In genomic region chr1:156677230-156677629, GRCm38 (mm10) we compare ENCODE assay signal across 27 mouse cellular contexts. TPM values are rescaled to one million over a fixed set of nuclear protein-coding genes. Genes with fewer than 3 reads are reported as not detected.
DNase-seq lines count a peak whose midpoint lies in the region; ATAC-seq and TF ChIP-seq lines count a peak whose summit lies in the region.
"Had no signal": no experiment of that assay in that cellular context is flagged by ENCODE, and none has a peak within 500 bp of the region (broad histone marks: within the 10 kb centered on the region; RNA-seq: fewer than 3 reads in every experiment).

No protein-coding gene starts in this region.

- H3K36me3 ChIP-seq in lung, postnatal 0 days (ENCODE audit: insufficient read depth, low read length), result peaks cover 4% of the 10 kb centered on the region; the same call in 1 of the 2 replicates
- peaks cover 28% of the 10 kb centered on the region for H3K36me3 ChIP-seq in hindbrain, embryonic 14.5 days (replicated peaks; ENCODE audit: control insufficient read depth, insufficient read depth)

- WGBS in lung, postnatal 0 days, result 85% methylated on average over 3 of the region's 3 CpGs
- 77% methylated on average over 3 of the region's 3 CpGs for WGBS in hindbrain, embryonic 14.5 days

- peaks cover 9% of the 10 kb centered on the region; the same call in 1 of the 2 replicates for H3K4me1 ChIP-seq in lung, postnatal 0 days (ENCODE audit: insufficient read depth, low read depth, low read length)
- H3K4me1 ChIP-seq in hindbrain, embryonic 14.5 days (replicated peaks; ENCODE audit: control insufficient read depth, insufficient read depth, low read length), result peaks cover 11% of the 10 kb centered on the region; the same call in 1 of the 2 replicates

- H3K4me2 ChIP-seq in lung, postnatal 0 days (replicated peaks; ENCODE audit: low read depth, low read length), result no peak overlapping the region
- no peak overlapping the region for H3K4me2 ChIP-seq in hindbrain, embryonic 14.5 days (replicated peaks)
- H3K4me2 ChIP-seq: embryonic facial prominence, embryonic 12.5 days; embryonic facial prominence, embryonic 15.5 days; forebrain, embryonic 12.5 days; heart, embryonic 11.5 days; heart, embryonic 15.5 days; hindbrain, embryonic 13.5 days had no signal

- no peak overlapping the region for H3K4me3 ChIP-seq in lung, postnatal 0 days (ENCODE audit: low read depth, low read length)
- H3K4me3 ChIP-seq in hindbrain, embryonic 14.5 days (replicated peaks; ENCODE audit: low read length), result no peak overlapping the region
- H3K4me3 ChIP-seq: embryonic facial prominence, embryonic 12.5 days; embryonic facial prominence, embryonic 15.5 days; erythroblast, embryonic 14.5 days; forebrain, embryonic 12.5 days; heart, embryonic 15.5 days; hindbrain, embryonic 10.5 days; hindbrain, embryonic 13.5 days had no signal

- TF ChIP-seq CTCF in lung, postnatal 0 days (IDR thresholded peaks at IDR 0.05), result no peak

- no peak overlapping the region for H3K9ac ChIP-seq in lung, postnatal 0 days (replicated peaks; ENCODE audit: low read depth)
- H3K9ac ChIP-seq in hindbrain, embryonic 14.5 days, result no peak overlapping the region
- H3K9ac ChIP-seq: embryonic facial prominence, embryonic 12.5 days; embryonic facial prominence, embryonic 15.5 days; forebrain, embryonic 12.5 days; heart, embryonic 15.5 days; hindbrain, embryonic 13.5 days had no signal

- no peak overlapping the region for H3K27ac ChIP-seq in lung, postnatal 0 days (ENCODE audit: low read length)
- no peak overlapping the region for H3K27ac ChIP-seq in hindbrain, embryonic 14.5 days
- H3K27ac ChIP-seq: embryonic facial prominence, embryonic 12.5 days; embryonic facial prominence, embryonic 15.5 days; forebrain, embryonic 12.5 days; heart, embryonic 15.5 days; hindbrain, embryonic 10.5 days; hindbrain, embryonic 13.5 days; hindbrain, postnatal 0 days had no signal

- no peak for ATAC-seq in lung, postnatal 0 days
- ATAC-seq in cerebellum, adult (ENCODE audit: insufficient number of reproducible peaks, low FRiP score, low TSS enrichment), result no peak
- no peak for ATAC-seq in hindbrain, embryonic 14.5 days (ENCODE audit: low FRiP score)
- ATAC-seq: activated CD4-positive, CD25-positive, alpha-beta regulatory T cell, adult 4 months; forebrain, embryonic 16.5 days; hindbrain, postnatal 0 days; inflammation-experienced regulatory T-cells, adult 6 months; intestine, embryonic 16.5 days had no signal

- TF ChIP-seq EP300 in lung, postnatal 0 days (IDR thresholded peaks at IDR 0.05), result no peak

- H3K27me3 ChIP-seq in lung, postnatal 0 days (replicated peaks; ENCODE audit: insufficient read depth, low read length), result no peaks in the 10 kb centered on the region
- H3K27me3 ChIP-seq in hindbrain, embryonic 14.5 days (ENCODE audit: control insufficient read depth, insufficient read depth, low read length), result peaks cover 11% of the 10 kb centered on the region; the same call in 1 of the 2 replicates
- H3K27me3 ChIP-seq: embryonic facial prominence, embryonic 15.5 days; heart, embryonic 15.5 days had no signal

- DNase-seq in lung, postnatal 0 days (ENCODE audit: low spot score), result peak; percentile 32
- DNase-seq in lung, postnatal 14 days, result no peak
- DNase-seq in 3T3-L1 (ENCODE audit: low read depth, low spot score), result peak; percentile 75
- DNase-seq in Muller cell, postnatal 12 days (ENCODE audit: inconsistent ontology term), result peak; percentile 83
- peak; percentile 40 for DNase-seq in ZHBTc4 (ENCODE audit: low read depth, low spot score)
- no peak for DNase-seq in adrenal gland, adult 2 months
- DNase-seq in hindbrain, embryonic 14.5 days (ENCODE audit: low spot score), result no peak
- DNase-seq: adrenal gland, postnatal 36 days; cerebellum, adult 11 months; gastrocnemius, postnatal 10 days; gastrocnemius, postnatal 36 days; heart, postnatal 36 days; kidney, adult 18-20 months had no signal

- H3K9me3 ChIP-seq in lung, postnatal 0 days (ENCODE audit: low read length), result no peaks in the 10 kb centered on the region
- no peaks in the 10 kb centered on the region for H3K9me3 ChIP-seq in hindbrain, embryonic 14.5 days (ENCODE audit: control insufficient read depth, low read length)
- H3K9me3 ChIP-seq: embryonic facial prominence, embryonic 12.5 days; embryonic facial prominence, embryonic 15.5 days; forebrain, embryonic 12.5 days; heart, embryonic 15.5 days; hindbrain, embryonic 10.5 days; hindbrain, embryonic 13.5 days had no signal

RNA-seq across cellular contexts. Expression of gene Tor3a, which starts 3.1 kb away (rescaled TPM):
- polyA plus RNA-seq in lung, postnatal 0 days (2015; fragmentation: Nextera tagmentation; extraction: Ambion mirVana), result 36.1 and 37.8 TPM in 2 replicates
- 10 to 100 TPM; 15.1 to 24.6 TPM for total RNA-seq in adrenal gland, adult 2 months (2021)
- 21.5 and 48.9 TPM in 2 replicates for polyA plus RNA-seq in adrenal gland, adult 2 months (2012; rRNA removed)
- 4.5 TPM in 2 replicates for polyA plus RNA-seq in hindbrain, embryonic 14.5 days (2014; fragmentation: Nextera tagmentation; extraction: Ambion mirVana)
- polyA plus RNA-seq: erythroblast, embryonic 14.5 days had no signal

RNA-seq across cellular contexts. Expression of gene Fam20b, which starts 41.7 kb away (rescaled TPM):
- 15.3 and 16.4 TPM in 2 replicates for polyA plus RNA-seq in lung, postnatal 0 days (2015; fragmentation: Nextera tagmentation; extraction: Ambion mirVana)
- total RNA-seq in adrenal gland, adult 2 months (2021), result 10 to 100 TPM; 55.3 to 56.0 TPM
- polyA plus RNA-seq in adrenal gland, adult 2 months (2012; rRNA removed), result 6.7 and 9.8 TPM in 2 replicates
- 33.9 and 38.8 TPM in 2 replicates for polyA plus RNA-seq in hindbrain, embryonic 14.5 days (2014; fragmentation: Nextera tagmentation; extraction: Ambion mirVana)

Comparison
In these comparisons a context has a peak if more than half of its experiments do, and no peak if none do; other contexts are left out.
1. DNase-seq: peak in lung, postnatal 0 days (single experiment), 3T3-L1 (single experiment), Muller cell, postnatal 12 days (single experiment) and ZHBTc4 (single experiment); none in lung, postnatal 14 days (single experiment), adrenal gland, adult 2 months (single experiment) and hindbrain, embryonic 14.5 days (single experiment).